27 mouse cellular contexts compared by ENCODE assay signal in the genomic region with DNA sequence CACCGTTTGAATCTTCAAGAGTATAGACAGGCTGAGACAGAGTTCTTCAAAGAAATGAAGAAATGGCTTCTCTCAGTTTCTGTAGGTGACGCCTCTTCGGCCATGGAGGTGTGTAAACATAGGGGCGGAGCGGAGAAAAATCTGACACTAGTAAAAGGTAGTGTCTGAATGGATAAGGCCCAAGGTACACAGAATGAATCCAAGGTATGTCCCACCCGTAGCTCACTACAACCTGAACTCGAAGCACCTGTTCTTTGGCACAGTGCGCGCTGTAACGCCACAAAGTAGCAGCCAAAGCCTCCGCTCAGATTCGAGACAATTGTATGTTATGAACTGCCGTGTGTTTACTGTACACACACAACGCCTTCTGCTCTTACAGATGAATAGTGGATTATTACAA. TPM values are rescaled to one million over a fixed set of nuclear protein-coding genes. Genes with fewer than 3 reads are reported as not detected.
DNase-seq lines count a peak whose midpoint lies in the region; ATAC-seq lines count a peak whose summit lies in the region.
"Had no signal": no experiment of that assay in that cellular context is flagged by ENCODE, and none has a peak within 500 bp of the region (broad histone marks: within the 10 kb centered on the region; RNA-seq: fewer than 3 reads in every experiment).

No protein-coding gene starts in this region.

- 94% methylated on average over 14 of the region's 14 CpGs for WGBS in forebrain, embryonic 10.5 days
- 92% methylated on average over 14 of the region's 14 CpGs for WGBS in forebrain, embryonic 16.5 days
- WGBS in limb, embryonic 10.5 days = 95% methylated on average over 14 of the region's 14 CpGs
- WGBS in stomach, embryonic 15.5 days = 68% methylated on average over 14 of the region's 14 CpGs

- H3K4me1 ChIP-seq in forebrain, embryonic 10.5 days = peaks cover 32% of the 10 kb centered on the region
- peaks cover 6% of the 10 kb centered on the region for H3K4me1 ChIP-seq in forebrain, embryonic 16.5 days (replicated peaks; ENCODE audit: control insufficient read depth, insufficient read depth, low read length)
- peaks cover 30% of the 10 kb centered on the region for H3K4me1 ChIP-seq in limb, embryonic 10.5 days
- H3K4me1 ChIP-seq in stomach, embryonic 15.5 days = peaks cover 9% of the 10 kb centered on the region

- H3K9me3 ChIP-seq in forebrain, embryonic 10.5 days = no peaks in the 10 kb centered on the region
- H3K9me3 ChIP-seq in forebrain, embryonic 16.5 days (ENCODE audit: control insufficient read depth, low read length) = no peaks in the 10 kb centered on the region
- H3K9me3 ChIP-seq in limb, embryonic 10.5 days (replicated peaks) = no peaks in the 10 kb centered on the region
- H3K9me3 ChIP-seq in stomach, embryonic 15.5 days = no peaks in the 10 kb centered on the region
- H3K9me3 ChIP-seq: embryonic facial prominence, embryonic 12.5 days; forebrain, embryonic 13.5 days; G1E; hindbrain, embryonic 10.5 days; hindbrain, embryonic 13.5 days; intestine, embryonic 15.5 days had no signal

- H3K27ac ChIP-seq in forebrain, embryonic 10.5 days = 0 out of 2 replicates have a peak overlapping the region, but pooled peaks have one; percentile 67
- H3K27ac ChIP-seq in forebrain, embryonic 16.5 days (ENCODE audit: low read length) = no peak overlapping the region
- H3K27ac ChIP-seq in limb, embryonic 10.5 days = peak overlapping the region; percentile 61; the same call in 1 of the 2 replicates
- H3K27ac ChIP-seq in stomach, embryonic 15.5 days = peak overlapping the region; percentile 78
- H3K27ac ChIP-seq: embryonic facial prominence, embryonic 12.5 days; forebrain, embryonic 13.5 days; gastrocnemius, adult 2 months; hindbrain, embryonic 13.5 days; intestine, embryonic 15.5 days had no signal

- DNase-seq in forebrain, embryonic 10.5 days (ENCODE audit: extremely low spot score, low spot score) = no peak
- no peak for DNase-seq in limb, embryonic 10.5 days (ENCODE audit: low spot score)
- DNase-seq in cerebellum, postnatal 25 days = no peak
- no peak for DNase-seq in embryo, embryonic 10.5 days (ENCODE audit: low spot score)
- DNase-seq: adrenal gland, adult 2 months; B cell, adult 2 months; cerebellum, adult 11 months; cerebellum, adult 2 months; cerebellum, adult 9-11 months; cerebellum, postnatal 36 days; forebrain, postnatal 0 days; gastrocnemius, adult 2 months; gastrocnemius, postnatal 14 days; heart, adult 18-20 months; heart, postnatal 36 days; kidney, adult 18-20 months had no signal

- H3K36me3 ChIP-seq in forebrain, embryonic 10.5 days (replicated peaks) = no peaks in the 10 kb centered on the region
- H3K36me3 ChIP-seq in forebrain, embryonic 16.5 days (ENCODE audit: control insufficient read depth, insufficient read depth) = no peaks in the 10 kb centered on the region
- no peaks in the 10 kb centered on the region for H3K36me3 ChIP-seq in limb, embryonic 10.5 days
- no peaks in the 10 kb centered on the region for H3K36me3 ChIP-seq in stomach, embryonic 15.5 days
- H3K36me3 ChIP-seq: embryonic facial prominence, embryonic 12.5 days; hindbrain, embryonic 10.5 days; hindbrain, embryonic 13.5 days; intestine, embryonic 15.5 days had no signal

- ATAC-seq in forebrain, embryonic 16.5 days = no peak
- no peak for ATAC-seq in stomach, embryonic 15.5 days (ENCODE audit: insufficient read depth, low FRiP score, low read depth)
- ATAC-seq: forebrain, embryonic 13.5 days; forebrain, postnatal 0 days; hindbrain, embryonic 16.5 days; intestine, embryonic 15.5 days had no signal

- H3K27me3 ChIP-seq in forebrain, embryonic 10.5 days (ENCODE audit: poor library complexity, severe bottlenecking) = peaks cover 4% of the 10 kb centered on the region; the same call in 1 of the 2 replicates
- H3K27me3 ChIP-seq in forebrain, embryonic 16.5 days (replicated peaks; ENCODE audit: control insufficient read depth, insufficient read depth, low read length) = no peaks in the 10 kb centered on the region
- H3K27me3 ChIP-seq in limb, embryonic 10.5 days (ENCODE audit: low read depth, poor library complexity, severe bottlenecking) = no peaks in the 10 kb centered on the region
- no peaks in the 10 kb centered on the region for H3K27me3 ChIP-seq in stomach, embryonic 15.5 days (replicated peaks)
- H3K27me3 ChIP-seq: CH12.LX; embryonic facial prominence, embryonic 12.5 days; forebrain, embryonic 13.5 days; hindbrain, embryonic 13.5 days; intestine, embryonic 15.5 days had no signal

- H3K4me2 ChIP-seq in forebrain, embryonic 16.5 days (ENCODE audit: low read length) = no peak overlapping the region
- no peak overlapping the region for H3K4me2 ChIP-seq in stomach, embryonic 15.5 days
- H3K4me2 ChIP-seq: embryonic facial prominence, embryonic 12.5 days; forebrain, embryonic 13.5 days; hindbrain, embryonic 13.5 days; intestine, embryonic 15.5 days had no signal

- no peak overlapping the region for H3K4me3 ChIP-seq in forebrain, embryonic 10.5 days
- no peak overlapping the region for H3K4me3 ChIP-seq in forebrain, embryonic 16.5 days (replicated peaks; ENCODE audit: low read length)
- no peak overlapping the region for H3K4me3 ChIP-seq in limb, embryonic 10.5 days
- H3K4me3 ChIP-seq in stomach, embryonic 15.5 days (replicated peaks) = no peak overlapping the region
- H3K4me3 ChIP-seq: embryonic facial prominence, embryonic 12.5 days; erythroblast, embryonic 14.5 days; forebrain, embryonic 13.5 days; gastrocnemius, adult 2 months; hindbrain, embryonic 10.5 days; hindbrain, embryonic 13.5 days; intestine, embryonic 15.5 days had no signal

- no peak overlapping the region for H3K9ac ChIP-seq in forebrain, embryonic 16.5 days (replicated peaks; ENCODE audit: low read depth, low read length)
- no peak overlapping the region for H3K9ac ChIP-seq in stomach, embryonic 15.5 days
- H3K9ac ChIP-seq: embryonic facial prominence, embryonic 12.5 days; forebrain, embryonic 13.5 days; forebrain, postnatal 0 days; hindbrain, embryonic 13.5 days; intestine, embryonic 15.5 days had no signal

RNA-seq across cellular contexts. Expression of a gene that starts 4.2 kb away (rescaled TPM):
- 107 TPM in 2 replicates for polyA plus RNA-seq in forebrain, embryonic 10.5 days (2016; fragmentation: Nextera tagmentation; extraction: Ambion mirVana)
- polyA plus RNA-seq in forebrain, embryonic 16.5 days (2015; fragmentation: Nextera tagmentation; extraction: Ambion mirVana) = 99.9 and 100 TPM in 2 replicates
- 111 and 130 TPM in 2 replicates for polyA plus RNA-seq in limb, embryonic 10.5 days (2016; fragmentation: Nextera tagmentation; extraction: Ambion mirVana)
- 51.6 and 59.6 TPM in 2 replicates for polyA plus RNA-seq in stomach, embryonic 15.5 days (2015; fragmentation: Nextera tagmentation; extraction: Ambion mirVana)

RNA-seq across cellular contexts. Expression of a gene that starts 46.1 kb away (rescaled TPM):
- polyA plus RNA-seq in forebrain, embryonic 10.5 days (2016; fragmentation: Nextera tagmentation; extraction: Ambion mirVana) = 0.28 and 0.40 TPM in 2 replicates
- 0.32 and 0.35 TPM in 2 replicates for polyA plus RNA-seq in forebrain, embryonic 16.5 days (2015; fragmentation: Nextera tagmentation; extraction: Ambion mirVana)
- 0.67 and 0.90 TPM in 2 replicates for polyA plus RNA-seq in limb, embryonic 10.5 days (2016; fragmentation: Nextera tagmentation; extraction: Ambion mirVana)
- 0.23 and 0.42 TPM in 2 replicates for polyA plus RNA-seq in stomach, embryonic 15.5 days (2015; fragmentation: Nextera tagmentation; extraction: Ambion mirVana)
- polyA plus RNA-seq: adrenal gland, adult 2 months; erythroblast, embryonic 14.5 days; G1E; intestine, embryonic 15.5 days had no signal
